Mouse (Mus musculus) testis, postnatal 10 days (tissue): Measurements from ENCODE around the gene Igfbp2.

Experiments used
- DNase-seq: peaks from one replicate; pipeline ENCODE4 v3.0.0; 2021; ENCODE audit warnings: low spot score

Gene Igfbp2

GRCm38 (mm10) chr1:72823751-72824706 is at the start of gene Igfbp2:
Gene Igfbp2, plus strand, starts transcription at chr1:72824503.
- peak; percentile 63 for DNase-seq

GRCm38 (mm10) chr1:72778789-72779188 is 45.5 kb upstream of the Igfbp2 start:
- DNase-seq = no peak

GRCm38 (mm10) chr1:72780720-72781119 is 43.6 kb upstream of the Igfbp2 start:
- no peak for DNase-seq

- DNase-seq = no peak
Measured at GRCm38 (mm10) chr1:72783341-72783740, 41.0 kb upstream of the Igfbp2 start.

- DNase-seq = no peak
Measured at GRCm38 (mm10) chr1:72784018-72784417, 40.3 kb upstream of the Igfbp2 start.

GRCm38 (mm10) chr1:72790670-72791069 is 33.6 kb upstream of the Igfbp2 start:
- no peak for DNase-seq

- no peak for DNase-seq
Measured at GRCm38 (mm10) chr1:72791743-72792142, 32.6 kb upstream of the Igfbp2 start.

GRCm38 (mm10) chr1:72792262-72792661 is 32.0 kb upstream of the Igfbp2 start:
- no peak for DNase-seq

GRCm38 (mm10) chr1:72793230-72793629 is 31.1 kb upstream of the Igfbp2 start:
- no peak for DNase-seq

- no peak for DNase-seq
Measured at GRCm38 (mm10) chr1:72796128-72796527, 28.2 kb upstream of the Igfbp2 start.

GRCm38 (mm10) chr1:72797102-72797665 is 27.1 kb upstream of the Igfbp2 start:
- DNase-seq = no peak

GRCm38 (mm10) chr1:72798441-72798840 is 25.9 kb upstream of the Igfbp2 start:
- DNase-seq = no peak

- peak; percentile 49 for DNase-seq
Measured at GRCm38 (mm10) chr1:72804031-72804430, 20.3 kb upstream of the Igfbp2 start.

- no peak for DNase-seq
Measured at GRCm38 (mm10) chr1:72805037-72805436, 19.3 kb upstream of the Igfbp2 start.

- no peak for DNase-seq
Measured at GRCm38 (mm10) chr1:72805476-72806043, 18.7 kb upstream of the Igfbp2 start.

- DNase-seq = no peak
Measured at GRCm38 (mm10) chr1:72806044-72806584, 18.2 kb upstream of the Igfbp2 start.

- no peak for DNase-seq
Measured at GRCm38 (mm10) chr1:72809304-72809703, 15.0 kb upstream of the Igfbp2 start.

GRCm38 (mm10) chr1:72809951-72810675 is 14.2 kb upstream of the Igfbp2 start:
- DNase-seq = peak; percentile 48

- no peak for DNase-seq
Measured at GRCm38 (mm10) chr1:72811061-72811460, 13.2 kb upstream of the Igfbp2 start.

GRCm38 (mm10) chr1:72813089-72813638 is 11.1 kb upstream of the Igfbp2 start:
- no peak for DNase-seq

- no peak for DNase-seq
Measured at GRCm38 (mm10) chr1:72813639-72814403, 10.5 kb upstream of the Igfbp2 start.
